Mouse (Mus musculus): ENCODE results near the gene Gnptab. TPM values are rescaled to one million over a fixed set of nuclear protein-coding genes. Genes with fewer than 3 reads are reported as not detected.

Gene Gnptab
- polyA plus RNA-seq, 1 experiment from 2014 or later: 12.8 TPM

GRCm38 (mm10) chr10:88405812-88406211 lies 26.9 kb downstream of the Gnptab start:
- Histone ChIP-seq H3K4me1 (ENCODE audit: insufficient read depth, low read length) (no peaks in the 10 kb centered on the region; the same call in 1 of the 2 replicates), H3K27me3 (ENCODE audit: insufficient read depth, low read length) (no peaks in the 10 kb centered on the region), H3K4me2 (replicated peaks; ENCODE audit: low read depth, low read length) (no peak overlapping the region), H3K4me3 (ENCODE audit: low read length) (no peak overlapping the region), H3K9ac (replicated peaks; ENCODE audit: low read length) (no peak overlapping the region), H3K27ac (ENCODE audit: low read length) (no peak overlapping the region), H3K36me3 (ENCODE audit: insufficient read depth, low read length) (no peaks in the 10 kb centered on the region), H3K9me3 (ENCODE audit: low read length) (no peaks in the 10 kb centered on the region)
- ATAC-seq (ENCODE audit: low FRiP score, low TSS enrichment): no peak
- 61% methylated on average over 7 of the region's 7 CpGs for WGBS

GRCm38 (mm10) chr10:88407875-88408631 lies 29.1 kb downstream of the Gnptab start:
- no peak overlapping the region for H3K27ac ChIP-seq (ENCODE audit: low read length)
- H3K9me3 ChIP-seq (ENCODE audit: low read length): no peaks in the 10 kb centered on the region
- H3K4me3 ChIP-seq (ENCODE audit: low read length): no peak overlapping the region
- 91% methylated on average over 12 of the region's 12 CpGs for WGBS
- no peak for ATAC-seq (ENCODE audit: low FRiP score, low TSS enrichment)
- no peak overlapping the region for H3K9ac ChIP-seq (replicated peaks; ENCODE audit: low read length)
- no peaks in the 10 kb centered on the region for H3K27me3 ChIP-seq (ENCODE audit: insufficient read depth, low read length)
- H3K36me3 ChIP-seq (ENCODE audit: insufficient read depth, low read length): no peaks in the 10 kb centered on the region
- no peak overlapping the region for H3K4me2 ChIP-seq (replicated peaks; ENCODE audit: low read depth, low read length)
- H3K4me1 ChIP-seq (ENCODE audit: insufficient read depth, low read length): no peaks in the 10 kb centered on the region; the same call in 1 of the 2 replicates

GRCm38 (mm10) chr10:88409751-88410150 lies 30.8 kb downstream of the Gnptab start:
- 45% methylated on average over 2 of the region's 2 CpGs for WGBS
- H3K4me2 ChIP-seq (replicated peaks; ENCODE audit: low read depth, low read length): no peak overlapping the region

GRCm38 (mm10) chr10:88412290-88412995 lies 33.5 kb downstream of the Gnptab start:
- no peaks in the 10 kb centered on the region for H3K9me3 ChIP-seq (ENCODE audit: low read length)
- no peak for ATAC-seq (ENCODE audit: low FRiP score, low TSS enrichment)
- H3K36me3 ChIP-seq (ENCODE audit: insufficient read depth, low read length): peaks cover 6% of the 10 kb centered on the region
- H3K27me3 ChIP-seq (ENCODE audit: insufficient read depth, low read length): no peaks in the 10 kb centered on the region
- H3K4me2 ChIP-seq (replicated peaks; ENCODE audit: low read depth, low read length): no peak overlapping the region
- H3K4me3 ChIP-seq (ENCODE audit: low read length): no peak overlapping the region
- no peaks in the 10 kb centered on the region; the same call in 1 of the 2 replicates for H3K4me1 ChIP-seq (ENCODE audit: insufficient read depth, low read length)
- no peak overlapping the region for H3K27ac ChIP-seq (ENCODE audit: low read length)
- 53% methylated on average over 17 of the region's 17 CpGs for WGBS
- H3K9ac ChIP-seq (replicated peaks; ENCODE audit: low read length): no peak overlapping the region

More at GRCm38 (mm10) chr10:88409751-88410150, 30.8 kb downstream of the Gnptab start:
- no peaks in the 10 kb centered on the region for H3K9me3 ChIP-seq (ENCODE audit: low read length)
- H3K4me1 ChIP-seq (ENCODE audit: insufficient read depth, low read length): no peaks in the 10 kb centered on the region; the same call in 1 of the 2 replicates
- no peak overlapping the region for H3K4me3 ChIP-seq (ENCODE audit: low read length)
- no peak overlapping the region for H3K27ac ChIP-seq (ENCODE audit: low read length)
- no peaks in the 10 kb centered on the region for H3K27me3 ChIP-seq (ENCODE audit: insufficient read depth, low read length)
- H3K9ac ChIP-seq (replicated peaks; ENCODE audit: low read length): no peak overlapping the region
- ATAC-seq (ENCODE audit: low FRiP score, low TSS enrichment): no peak
- H3K36me3 ChIP-seq (ENCODE audit: insufficient read depth, low read length): no peaks in the 10 kb centered on the region; the same call in 1 of the 2 replicates

GRCm38 (mm10) chr10:88417686-88418085 lies 38.8 kb downstream of the Gnptab start:
- WGBS: 92% methylated on average over 5 of the region's 5 CpGs
- no peaks in the 10 kb centered on the region for H3K27me3 ChIP-seq (ENCODE audit: insufficient read depth, low read length)
- no peaks in the 10 kb centered on the region for H3K4me1 ChIP-seq (ENCODE audit: insufficient read depth, low read length)
- no peak overlapping the region for H3K4me2 ChIP-seq (replicated peaks; ENCODE audit: low read depth, low read length)
- no peak overlapping the region for H3K27ac ChIP-seq (ENCODE audit: low read length)
- peaks cover 15% of the 10 kb centered on the region for H3K36me3 ChIP-seq (ENCODE audit: insufficient read depth, low read length)
- H3K9me3 ChIP-seq (ENCODE audit: low read length): no peaks in the 10 kb centered on the region
- no peak overlapping the region for H3K9ac ChIP-seq (replicated peaks; ENCODE audit: low read length)
- H3K4me3 ChIP-seq (ENCODE audit: low read length): no peak overlapping the region
- no peak for ATAC-seq (ENCODE audit: low FRiP score, low TSS enrichment)

GRCm38 (mm10) chr10:88420141-88420541 lies 41.2 kb downstream of the Gnptab start:
- peaks cover 15% of the 10 kb centered on the region for H3K36me3 ChIP-seq (ENCODE audit: insufficient read depth, low read length)
- no peak for ATAC-seq (ENCODE audit: low FRiP score, low TSS enrichment)

GRCm38 (mm10) chr10:88420655-88421435 lies 41.9 kb downstream of the Gnptab start:
- Histone ChIP-seq H3K4me1 (ENCODE audit: insufficient read depth, low read length) (no peaks in the 10 kb centered on the region), H3K9me3 (ENCODE audit: low read length) (no peaks in the 10 kb centered on the region), H3K9ac (replicated peaks; ENCODE audit: low read length) (no peak overlapping the region), H3K4me2 (replicated peaks; ENCODE audit: low read depth, low read length) (no peak overlapping the region), H3K27ac (ENCODE audit: low read length) (no peak overlapping the region), H3K36me3 (ENCODE audit: insufficient read depth, low read length) (peaks cover 8% of the 10 kb centered on the region; the same call in 1 of the 2 replicates), H3K4me3 (ENCODE audit: low read length) (no peak overlapping the region), H3K27me3 (ENCODE audit: insufficient read depth, low read length) (no peaks in the 10 kb centered on the region)
- ATAC-seq (ENCODE audit: low FRiP score, low TSS enrichment): no peak
- WGBS: 92% methylated on average over 19 of the region's 19 CpGs

More at GRCm38 (mm10) chr10:88420141-88420541, 41.2 kb downstream of the Gnptab start:
- WGBS: 75% methylated on average over 11 of the region's 11 CpGs
- Histone ChIP-seq H3K27ac (ENCODE audit: low read length) (no peak overlapping the region), H3K4me3 (ENCODE audit: low read length) (no peak overlapping the region), H3K4me1 (ENCODE audit: insufficient read depth, low read length) (no peaks in the 10 kb centered on the region), H3K4me2 (replicated peaks; ENCODE audit: low read depth, low read length) (no peak overlapping the region), H3K9ac (replicated peaks; ENCODE audit: low read length) (no peak overlapping the region), H3K27me3 (ENCODE audit: insufficient read depth, low read length) (no peaks in the 10 kb centered on the region), H3K9me3 (ENCODE audit: low read length) (no peaks in the 10 kb centered on the region)

- Histone ChIP-seq H3K4me3 (ENCODE audit: low read length) (no peak overlapping the region), H3K9ac (replicated peaks; ENCODE audit: low read length) (no peak overlapping the region)
- WGBS: 96% methylated on average over 2 of the region's 2 CpGs
Measured at GRCm38 (mm10) chr10:88426158-88426816, 47.4 kb downstream of the Gnptab start.

GRCm38 (mm10) chr10:88426896-88427295 lies 48.0 kb downstream of the Gnptab start:
- peaks cover 5% of the 10 kb centered on the region; the same call in 1 of the 2 replicates for H3K36me3 ChIP-seq (ENCODE audit: insufficient read depth, low read length)
- no peak overlapping the region for H3K4me3 ChIP-seq (ENCODE audit: low read length)
- H3K27me3 ChIP-seq (ENCODE audit: insufficient read depth, low read length): no peaks in the 10 kb centered on the region
- H3K4me2 ChIP-seq (replicated peaks; ENCODE audit: low read depth, low read length): no peak overlapping the region
- H3K9me3 ChIP-seq (ENCODE audit: low read length): no peaks in the 10 kb centered on the region
- no peaks in the 10 kb centered on the region for H3K4me1 ChIP-seq (ENCODE audit: insufficient read depth, low read length)
- peak; percentile 60; the same call in 1 of the 2 replicates for ATAC-seq (ENCODE audit: low FRiP score, low TSS enrichment)
- no peak overlapping the region for H3K27ac ChIP-seq (ENCODE audit: low read length)
- 51% methylated on average over 5 of the region's 5 CpGs for WGBS
- no peak overlapping the region for H3K9ac ChIP-seq (replicated peaks; ENCODE audit: low read length)

More at GRCm38 (mm10) chr10:88426158-88426816, 47.4 kb downstream of the Gnptab start:
- Histone ChIP-seq H3K9me3 (ENCODE audit: low read length) (no peaks in the 10 kb centered on the region), H3K27ac (ENCODE audit: low read length) (no peak overlapping the region), H3K36me3 (ENCODE audit: insufficient read depth, low read length) (peaks cover 4% of the 10 kb centered on the region; the same call in 1 of the 2 replicates), H3K27me3 (ENCODE audit: insufficient read depth, low read length) (no peaks in the 10 kb centered on the region), H3K4me2 (replicated peaks; ENCODE audit: low read depth, low read length) (no peak overlapping the region), H3K4me1 (ENCODE audit: insufficient read depth, low read length) (no peaks in the 10 kb centered on the region)
- ATAC-seq (ENCODE audit: low FRiP score, low TSS enrichment): peak; percentile 79; the same call in 1 of the 2 replicates

All from kidney, embryonic 16.5 days (tissue).